Mouse (Mus musculus) brown adipose tissue, adult 24 weeks (tissue): ENCODE measurements at regions not wholly inside any gene's neighbourhood (a gene's known extent, or its start where the extent isn't known, plus 50 kb on each side); places are given as distances from the start of the nearest gene placed in this dataset.

Experiments
- H3K27ac ChIP-seq: fragments of 200-500 bp; replicated peaks from 2 replicates; pipeline ENCODE4 v1.5.1; 2012; ENCODE audit warnings: low read depth, mild to moderate bottlenecking, low read length
- H3K4me1 ChIP-seq: fragments of 200-500 bp; 2 replicates; pipeline ENCODE4 v1.6.1; 2012; ENCODE audit warnings: low read length, mixed read lengths; ENCODE audit not compliant: control insufficient read depth, insufficient read depth, insufficient read length
- H3K4me3 ChIP-seq: fragments of 200-500 bp; 2 replicates; pipeline ENCODE4 v1.5.1; 2012; ENCODE audit warnings: low read depth, mild to moderate bottlenecking, low read length, moderate library complexity; ENCODE audit not compliant: insufficient read depth

GRCm38 (mm10) chr11:19179290-19179689 lies 160.5 kb upstream of the Meis1 start:
- Histone ChIP-seq H3K4me3 (no peak overlapping the region), H3K4me1 (no peaks in the 10 kb centered on the region), H3K27ac (no peak overlapping the region)

DNA sequence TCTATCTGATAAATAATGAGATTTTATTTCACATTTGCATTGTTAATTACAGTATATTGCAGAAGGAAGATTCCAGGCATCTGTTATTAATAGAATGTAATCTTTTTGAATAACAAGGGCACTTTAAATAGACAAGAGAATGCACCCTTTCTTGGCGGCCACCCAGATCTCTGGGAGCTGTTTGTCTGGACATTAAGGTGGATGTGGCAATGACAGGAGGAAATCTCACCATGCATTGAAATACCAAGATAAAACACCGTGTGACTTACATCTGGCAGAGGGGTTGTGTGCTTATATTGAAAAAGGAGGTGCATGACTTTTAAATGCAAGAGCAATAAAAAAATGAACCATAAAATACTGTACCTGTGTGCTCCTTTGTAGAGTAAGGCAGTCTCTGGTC lies 171.0 kb upstream of the Meis1 start:
- Histone ChIP-seq H3K27ac (no peak overlapping the region), H3K4me3 (no peak overlapping the region), H3K4me1 (no peaks in the 10 kb centered on the region)

DNA sequence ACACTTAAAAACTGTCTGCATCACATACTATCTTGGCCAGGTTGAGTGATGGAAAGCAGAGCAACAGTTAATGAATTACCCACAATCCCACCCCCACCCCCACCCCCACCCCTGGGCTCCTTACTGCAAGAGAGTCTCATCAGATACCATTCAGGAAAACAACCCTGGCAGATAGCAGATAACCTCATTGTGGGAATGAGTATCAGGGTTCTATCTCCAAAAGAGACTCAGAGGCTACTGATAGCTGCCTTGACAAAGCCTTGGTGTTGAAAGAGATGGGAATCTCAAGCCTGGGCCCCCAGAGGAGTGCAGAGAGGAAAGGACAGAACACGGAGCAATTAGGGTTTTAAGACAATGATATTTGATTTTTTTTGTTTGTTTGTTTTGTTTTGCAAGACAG lies 175.7 kb upstream of the Meis1 start:
- H3K4me1 ChIP-seq, result no peaks in the 10 kb centered on the region
- H3K4me3 ChIP-seq, result no peak overlapping the region
- H3K27ac ChIP-seq, result no peak overlapping the region

DNA sequence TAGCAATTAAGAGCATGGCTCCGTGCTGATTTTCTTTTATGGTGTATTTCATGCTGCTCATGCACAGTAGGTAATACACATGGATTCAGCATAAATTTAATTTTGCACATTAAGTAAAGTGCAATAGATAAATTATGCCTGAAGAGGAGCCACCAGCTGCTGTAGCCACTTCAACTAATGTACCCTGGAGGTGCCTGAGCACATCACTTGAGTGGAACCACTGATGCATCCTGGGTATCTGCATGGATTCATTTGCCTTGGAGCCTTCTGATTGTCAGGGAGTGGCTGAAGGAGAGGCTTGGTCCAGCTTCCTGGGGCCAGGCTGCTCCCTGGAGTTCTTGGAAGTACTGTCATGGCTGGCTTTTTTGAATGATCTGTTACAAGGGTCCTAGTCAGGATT lies 179.0 kb upstream of the Meis1 start:
- Histone ChIP-seq H3K4me1 (no peaks in the 10 kb centered on the region), H3K4me3 (no peak overlapping the region), H3K27ac (no peak overlapping the region)

GRCm38 (mm10) chr11:19202602-19203517 lies 184.1 kb upstream of the Meis1 start:
- Histone ChIP-seq H3K4me3 (no peak overlapping the region), H3K27ac (no peak overlapping the region), H3K4me1 (no peaks in the 10 kb centered on the region)

GRCm38 (mm10) chr11:19203518-19203900 lies 184.7 kb upstream of the Meis1 start:
- Histone ChIP-seq H3K27ac (no peak overlapping the region), H3K4me3 (no peak overlapping the region), H3K4me1 (no peaks in the 10 kb centered on the region)

GRCm38 (mm10) chr11:19203968-19204367 lies 185.2 kb upstream of the Meis1 start:
- Histone ChIP-seq H3K4me3 (no peak overlapping the region), H3K4me1 (no peaks in the 10 kb centered on the region), H3K27ac (no peak overlapping the region)

DNA sequence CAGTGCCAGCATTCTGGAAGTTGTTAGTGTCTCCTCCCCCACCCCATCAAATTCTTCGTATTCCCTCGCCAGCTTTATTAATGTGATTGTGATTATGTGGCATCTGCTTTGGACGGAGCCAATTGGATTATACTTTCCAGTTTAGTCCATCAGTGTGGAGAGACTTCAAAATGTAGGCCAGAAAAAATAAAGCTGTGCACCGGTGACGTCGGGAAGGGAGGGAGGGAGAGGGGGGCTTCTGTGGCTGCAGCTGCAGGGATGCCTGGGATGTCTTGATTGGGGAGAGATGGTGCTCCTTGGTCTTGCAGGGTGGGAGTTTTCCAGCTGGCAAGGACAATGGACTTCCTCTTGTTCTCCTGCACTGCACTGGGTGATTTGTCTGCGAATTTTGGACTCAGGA lies 185.7 kb upstream of the Meis1 start:
- no peaks in the 10 kb centered on the region for H3K4me1 ChIP-seq
- no peak overlapping the region for H3K27ac ChIP-seq
- H3K4me3 ChIP-seq, result no peak overlapping the region

DNA sequence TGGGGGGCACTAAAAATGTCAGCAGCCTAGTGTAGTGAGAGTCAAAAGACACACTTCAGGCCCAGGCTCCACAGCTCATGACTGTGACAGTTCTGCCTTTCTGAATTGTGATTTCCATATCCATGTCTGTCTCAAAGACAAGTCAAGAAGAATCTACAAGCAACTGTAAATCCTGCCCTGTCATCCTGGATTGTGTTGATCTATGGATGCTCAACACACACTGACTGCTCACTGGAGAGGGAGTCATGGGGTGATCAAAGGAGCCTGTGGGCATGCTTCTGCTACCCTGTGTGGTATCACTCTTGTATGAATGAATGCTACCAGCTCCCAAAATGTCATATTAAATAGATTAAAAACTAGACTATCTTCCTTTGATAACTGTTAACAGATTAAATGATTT lies 186.4 kb upstream of the Meis1 start:
- Histone ChIP-seq H3K27ac (no peak overlapping the region), H3K4me3 (no peak overlapping the region), H3K4me1 (no peaks in the 10 kb centered on the region)

DNA sequence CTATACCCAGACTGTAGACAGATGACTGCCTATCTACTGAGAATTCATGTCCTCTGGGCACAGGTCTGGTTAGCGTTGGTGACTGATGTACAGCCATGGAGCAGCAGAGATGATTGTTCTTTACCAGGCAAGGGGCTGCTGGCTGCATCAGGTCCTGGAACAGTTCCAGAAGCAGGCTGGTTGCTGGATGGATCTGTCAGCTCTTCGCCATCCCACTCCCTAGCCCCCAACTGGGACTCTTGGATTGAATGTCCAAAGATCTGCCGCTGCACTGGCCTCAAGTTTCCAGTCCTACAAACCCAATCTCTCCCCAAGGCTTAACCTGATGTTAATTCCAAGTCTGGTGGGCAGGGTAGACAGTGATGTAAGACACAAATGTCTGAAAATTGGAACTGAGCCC lies 200.7 kb upstream of the Meis1 start:
- no peak overlapping the region for H3K27ac ChIP-seq
- no peaks in the 10 kb centered on the region for H3K4me1 ChIP-seq
- H3K4me3 ChIP-seq, result no peak overlapping the region

DNA sequence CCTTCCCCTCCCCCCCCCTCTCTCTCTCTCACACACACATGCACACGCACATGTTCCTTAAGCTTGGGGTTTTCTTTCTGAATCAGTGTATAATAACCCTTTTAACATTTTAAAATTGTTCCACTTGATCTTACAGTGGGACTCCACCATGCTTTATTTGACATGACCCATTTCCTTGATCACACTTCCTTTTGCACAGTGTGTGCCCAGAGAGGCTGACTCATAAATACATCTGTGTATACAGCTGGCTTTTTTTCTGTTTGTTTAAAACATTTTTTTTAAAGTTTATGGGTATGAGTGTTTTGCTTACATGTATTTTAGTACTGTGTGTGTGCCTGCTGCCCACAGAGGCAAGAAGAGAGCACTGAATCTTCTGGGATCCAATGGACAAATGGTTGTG lies 202.7 kb upstream of the Meis1 start:
- H3K4me3 ChIP-seq, result no peak overlapping the region
- no peaks in the 10 kb centered on the region for H3K4me1 ChIP-seq
- no peak overlapping the region for H3K27ac ChIP-seq

GRCm38 (mm10) chr11:19226756-19227155 lies 208.0 kb upstream of the Meis1 start:
- no peak overlapping the region for H3K4me3 ChIP-seq
- no peaks in the 10 kb centered on the region for H3K4me1 ChIP-seq

DNA sequence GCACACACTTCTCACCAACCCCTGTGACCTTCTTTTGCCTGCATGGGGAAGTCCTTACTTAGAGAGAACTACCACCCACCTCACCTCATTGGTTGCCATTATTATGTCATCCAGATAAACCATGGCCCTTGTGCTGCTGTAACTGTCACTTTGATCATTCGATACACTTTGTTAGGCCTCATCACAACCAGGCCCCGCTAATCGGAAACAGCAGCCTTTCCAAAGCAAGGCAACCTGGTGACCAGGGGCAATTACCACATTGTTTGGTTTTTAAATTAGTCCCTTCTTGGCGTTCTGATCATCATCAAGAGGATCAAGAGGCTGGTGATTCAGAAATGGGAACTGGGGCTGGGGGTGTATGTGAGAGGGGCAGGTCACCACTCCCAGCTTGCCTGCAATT lies 208.9 kb upstream of the Meis1 start:
- Histone ChIP-seq H3K4me3 (no peak overlapping the region), H3K27ac (no peak overlapping the region), H3K4me1 (no peaks in the 10 kb centered on the region)

More at GRCm38 (mm10) chr11:19226756-19227155, 208.0 kb upstream of the Meis1 start:
- no peak overlapping the region for H3K27ac ChIP-seq

DNA sequence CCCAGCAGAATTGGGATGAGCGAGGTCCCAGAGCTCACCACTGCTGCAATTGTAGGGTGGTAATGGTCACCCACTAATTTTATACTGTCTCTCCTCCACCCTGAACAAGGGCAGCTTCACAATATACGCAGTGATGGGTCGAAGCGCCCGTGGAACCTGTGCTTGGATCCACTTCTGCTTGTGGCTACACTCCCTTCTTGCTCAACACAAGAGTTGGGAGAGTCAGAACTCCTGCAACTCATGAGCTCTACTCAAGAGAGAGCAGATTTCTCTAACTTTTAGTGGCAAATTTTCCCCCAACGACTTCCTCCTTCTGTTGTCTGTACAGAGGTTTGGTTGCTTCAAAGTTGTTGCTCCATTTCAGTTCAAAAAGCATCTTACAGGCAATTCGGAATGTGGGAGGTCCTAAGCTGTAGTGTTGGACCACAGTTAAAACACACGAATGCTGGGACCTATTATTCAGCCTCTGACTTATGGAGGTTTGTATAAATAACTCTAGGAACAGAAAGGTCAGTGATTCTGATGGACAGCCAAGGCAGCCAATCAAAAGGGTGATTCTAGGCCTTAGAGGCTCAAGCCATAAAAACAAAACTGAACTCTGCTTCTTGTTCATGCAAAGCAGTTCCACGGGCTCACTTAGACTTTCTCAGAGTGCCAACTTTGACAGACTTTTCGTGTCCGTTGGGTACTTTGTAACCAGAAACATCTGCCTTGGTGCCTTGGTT lies 227.8 kb upstream of the Meis1 start:
- Histone ChIP-seq H3K4me3 (no peak overlapping the region), H3K4me1 (no peaks in the 10 kb centered on the region), H3K27ac (no peak overlapping the region)

- Histone ChIP-seq H3K4me1 (no peaks in the 10 kb centered on the region), H3K4me3 (no peak overlapping the region)
Observed at GRCm38 (mm10) chr11:19253605-19254004, 234.8 kb upstream of the Meis1 start.

DNA sequence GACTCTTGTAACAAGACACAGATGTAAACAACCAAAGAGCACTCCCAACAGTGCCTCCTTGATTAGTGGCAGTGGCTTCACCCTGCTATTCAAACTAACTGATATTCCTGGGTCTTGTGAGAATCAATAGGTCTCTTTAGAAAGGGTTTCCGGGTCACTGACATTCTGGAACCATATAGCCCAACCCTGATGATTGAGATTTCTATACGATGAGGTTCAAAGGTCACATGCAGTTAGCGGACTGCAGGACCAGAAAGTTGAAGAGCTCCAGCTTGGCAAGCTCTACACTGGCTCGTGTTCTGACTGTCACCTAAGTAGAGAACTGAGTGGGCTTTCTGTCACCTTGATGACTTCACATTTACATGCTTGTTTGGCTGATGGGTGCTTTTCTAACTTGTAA lies 235.4 kb upstream of the Meis1 start:
- Histone ChIP-seq H3K4me3 (no peak overlapping the region), H3K4me1 (no peaks in the 10 kb centered on the region), H3K27ac (no peak overlapping the region)

More at GRCm38 (mm10) chr11:19253605-19254004, 234.8 kb upstream of the Meis1 start:
- H3K27ac ChIP-seq, result no peak overlapping the region
